Mouse (Mus musculus): ENCODE measurements around the gene Naaa.

Gene Naaa

DNA sequence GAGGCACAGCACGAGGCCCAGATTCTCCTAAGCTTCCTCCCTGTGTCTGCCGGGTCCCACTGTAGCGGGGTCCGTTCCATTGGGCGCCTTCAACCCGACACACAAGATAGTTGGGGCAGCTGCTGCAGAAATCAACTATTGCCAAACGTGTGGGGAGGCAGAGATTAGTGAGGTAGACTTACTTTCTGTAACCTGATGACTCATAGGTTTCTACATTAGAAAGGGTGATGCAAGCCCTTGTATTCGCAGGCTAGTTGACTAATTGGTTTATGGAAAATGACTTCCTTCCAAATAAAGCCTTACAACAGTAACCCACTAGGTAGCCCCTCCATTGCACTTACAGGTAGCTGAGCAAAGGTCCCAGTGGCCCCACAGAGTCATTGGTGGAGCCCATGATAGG is 15.3 kb downstream of the Naaa start:
- DNase-seq = no peak

DNA sequence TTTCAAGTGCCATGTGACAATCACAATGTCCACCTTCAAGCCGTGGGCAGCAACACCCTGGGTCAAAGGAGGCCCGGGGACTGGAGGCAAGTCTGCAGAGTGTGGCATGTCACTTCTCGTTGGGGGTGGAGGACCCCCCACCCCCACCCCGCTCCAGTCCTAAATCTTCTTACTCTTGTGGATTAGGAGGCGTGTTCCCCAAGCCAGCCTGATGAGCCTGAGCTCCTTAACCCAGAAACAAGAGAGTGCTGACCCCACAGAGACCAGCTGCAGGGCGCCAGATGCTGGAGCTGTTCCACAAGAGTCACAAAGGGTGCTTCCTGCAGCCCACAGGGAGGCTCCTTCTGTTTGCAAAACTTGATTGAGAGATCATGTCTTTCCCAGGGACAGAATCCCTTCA is 21.8 kb downstream of the Naaa start, which contains the start of gene Ppef2:
Gene Ppef2, minus strand, starts transcription at position 61 of the 400 bp plus-strand sequence.
- DNase-seq = no peak

DNA sequence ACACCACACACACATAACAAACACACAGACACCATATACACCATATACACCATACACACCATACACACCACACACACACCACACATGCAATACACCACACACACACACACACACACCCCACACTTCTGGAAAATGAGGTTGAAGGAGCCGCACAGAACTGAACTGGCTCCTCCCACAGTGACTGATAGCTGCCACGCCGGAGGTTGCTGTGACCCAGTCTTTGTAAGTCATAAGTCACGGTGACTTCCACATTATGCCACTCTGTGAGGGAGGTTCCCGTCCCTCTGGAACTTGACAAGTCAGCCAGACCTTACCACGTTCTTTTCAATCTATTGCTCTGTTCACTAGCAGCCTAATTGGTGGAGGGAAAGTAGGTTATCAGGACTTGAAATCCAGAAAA is 23.5 kb downstream of the Naaa start:
- no peak for DNase-seq

DNA sequence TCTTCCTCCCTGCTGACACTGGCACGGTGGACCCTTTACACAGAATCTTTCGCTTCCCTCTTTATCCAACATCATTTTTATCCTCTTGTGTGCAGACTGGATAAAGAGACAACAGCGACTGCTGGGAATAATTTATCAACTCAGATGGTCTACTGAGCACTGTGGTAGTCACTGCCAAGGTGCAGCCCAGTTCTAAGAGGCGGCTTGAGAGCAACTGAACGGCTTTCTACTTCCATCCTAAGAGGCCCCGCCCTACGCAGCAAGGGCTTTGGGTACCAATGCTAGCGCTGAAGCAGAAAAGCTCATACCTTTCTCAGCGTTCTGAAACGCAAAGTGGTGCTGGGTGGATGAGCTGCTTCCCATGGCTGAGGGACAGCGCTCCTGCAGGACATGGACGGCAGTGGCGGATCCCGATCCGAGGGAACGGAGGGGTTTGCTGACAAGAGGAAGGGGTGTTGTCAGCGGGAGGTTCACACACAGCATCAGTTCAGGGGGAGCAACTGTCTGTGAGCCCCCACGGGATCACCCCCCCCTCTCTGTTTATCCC is 25.1 kb downstream of the Naaa start:
- no peak for DNase-seq

DNA sequence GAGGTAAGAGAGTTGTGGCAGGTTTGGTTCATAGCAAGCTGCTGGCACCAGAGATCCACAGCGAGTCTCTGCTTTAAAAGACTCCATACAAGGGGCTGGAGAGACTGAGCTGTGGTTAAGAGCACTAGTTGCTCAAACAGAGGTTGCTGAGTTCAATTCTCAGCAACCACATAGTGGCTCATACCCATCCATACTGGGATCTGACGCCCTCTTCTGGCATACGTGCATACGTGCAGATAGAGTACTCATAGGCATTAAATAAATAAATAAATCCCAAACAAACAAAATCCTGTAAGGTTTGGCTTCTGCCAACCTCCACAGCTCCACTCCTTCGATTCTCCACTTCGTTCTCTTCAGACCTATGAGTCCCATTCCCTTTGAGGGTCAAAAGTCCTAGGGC is 25.9 kb downstream of the Naaa start:
- no peak for DNase-seq

DNA sequence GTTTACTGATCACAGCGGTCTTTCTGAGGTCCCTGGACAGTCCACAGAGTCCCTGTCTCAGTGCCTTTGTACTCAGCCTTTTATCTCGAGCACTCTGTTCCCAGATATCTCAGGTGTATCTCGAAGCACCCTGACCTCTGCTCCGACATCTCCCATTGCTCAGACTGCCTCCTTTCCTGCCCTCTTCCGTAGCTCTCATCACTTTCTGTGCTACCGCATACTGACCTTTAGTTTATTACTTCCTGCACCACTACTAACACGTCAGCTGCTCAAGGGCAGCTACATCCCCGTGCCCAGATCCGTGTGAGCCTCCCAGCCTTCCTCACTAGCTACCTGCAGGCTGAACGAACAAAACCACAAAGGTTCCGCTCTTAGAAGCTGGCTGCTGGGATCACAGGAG is 29.4 kb downstream of the Naaa start:
- no peak for DNase-seq

DNA sequence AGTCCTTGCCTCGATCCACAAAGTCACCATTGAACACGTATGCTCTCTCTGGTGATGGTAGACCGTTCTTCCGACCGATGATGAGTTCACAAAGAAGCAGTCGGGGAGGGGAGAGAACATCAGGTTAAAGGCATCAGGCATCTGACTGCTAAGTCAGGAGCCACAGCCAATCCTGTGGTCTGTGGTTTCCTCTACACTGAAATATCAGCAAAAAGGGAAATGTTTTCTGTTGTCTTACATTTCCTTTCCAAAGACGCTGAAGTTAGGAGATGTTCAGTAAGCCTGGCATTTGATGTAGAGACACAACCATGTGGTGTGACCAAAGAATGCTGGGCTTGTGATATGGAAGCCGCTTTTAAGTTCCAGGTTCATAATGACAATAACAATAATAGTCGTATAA is 32.5 kb downstream of the Naaa start:
- DNase-seq = peak; percentile 41 to 56

DNA sequence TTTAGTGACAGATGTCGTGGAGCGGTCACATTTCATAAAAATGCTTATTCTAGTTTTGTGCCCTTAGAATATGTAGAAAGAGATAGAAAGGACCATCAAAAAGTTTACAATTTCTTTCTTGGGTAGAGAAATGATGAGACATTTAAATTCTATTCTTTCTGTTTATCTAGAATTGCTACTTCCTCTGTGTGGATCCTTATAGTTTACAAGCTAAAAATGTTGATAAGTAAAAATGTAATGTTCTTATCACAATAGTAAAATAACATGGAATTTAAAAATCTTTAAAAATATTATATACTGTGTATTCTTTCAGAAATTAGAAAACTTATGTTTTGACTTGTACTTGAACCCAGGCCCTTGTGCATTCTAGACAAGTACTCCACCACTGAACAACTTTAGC is 33.1 kb downstream of the Naaa start:
- DNase-seq = no peak

DNA sequence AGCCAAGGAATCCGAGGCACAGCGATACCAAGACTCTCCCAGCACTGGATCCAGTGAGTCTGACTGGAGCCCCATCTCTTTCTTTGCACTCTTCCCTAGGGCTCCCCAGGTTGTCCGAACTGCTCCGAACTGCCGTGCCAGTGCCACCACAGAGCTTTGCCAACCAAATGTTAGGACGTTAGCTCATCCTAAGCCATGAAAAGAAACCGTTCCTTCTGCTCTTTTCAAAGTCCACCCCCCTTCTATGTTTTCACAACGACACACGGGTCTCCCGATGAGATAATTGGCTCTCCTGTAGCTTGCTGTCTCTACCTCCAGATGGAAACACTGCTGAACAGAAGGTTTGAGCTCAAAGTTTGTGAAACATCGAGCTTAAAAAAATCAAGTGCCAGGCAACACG is 37.2 kb downstream of the Naaa start:
- DNase-seq = no peak

DNA sequence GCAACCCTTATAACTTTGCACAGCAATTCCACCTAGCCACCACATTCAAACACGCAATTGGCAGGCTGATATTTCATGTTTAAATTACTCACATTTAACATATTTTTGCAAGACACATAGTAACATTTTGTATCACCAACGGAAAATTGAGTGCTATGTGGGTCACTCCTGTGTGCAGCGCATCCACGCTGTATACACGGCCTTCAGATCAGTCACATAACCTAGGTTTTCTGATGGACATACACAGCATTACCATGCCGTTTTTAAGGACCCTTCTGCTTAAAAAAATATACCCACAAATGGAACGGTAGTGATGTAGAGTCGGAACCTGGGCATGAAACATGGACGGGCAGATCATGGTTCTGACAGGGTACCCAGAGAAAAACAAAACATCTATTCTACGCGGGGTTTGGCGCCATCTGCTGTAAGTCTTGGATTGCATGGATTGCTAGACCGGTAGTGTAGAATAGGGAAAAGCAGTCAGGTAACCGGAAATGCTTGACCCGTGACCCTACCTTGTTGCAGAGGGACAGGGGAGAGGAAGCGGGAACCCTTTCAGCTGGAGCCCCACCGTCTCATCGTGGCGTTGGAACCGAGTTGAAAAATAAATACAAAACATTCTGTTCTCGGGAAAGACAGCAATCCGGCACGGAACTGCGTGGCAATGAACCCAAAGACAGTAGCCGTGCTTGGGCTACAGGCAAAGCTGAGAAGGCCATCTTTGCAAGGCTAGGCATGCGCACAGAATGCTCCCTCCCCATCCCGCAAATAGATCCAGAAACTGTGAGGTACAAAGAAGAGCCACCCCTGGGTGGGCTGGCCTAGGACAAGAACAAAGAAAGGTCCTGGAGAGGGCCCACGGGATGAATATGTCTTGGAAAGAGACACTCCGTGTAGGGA is 38.4 kb downstream of the Naaa start:
- DNase-seq = peak; percentile 55 to 62

DNA sequence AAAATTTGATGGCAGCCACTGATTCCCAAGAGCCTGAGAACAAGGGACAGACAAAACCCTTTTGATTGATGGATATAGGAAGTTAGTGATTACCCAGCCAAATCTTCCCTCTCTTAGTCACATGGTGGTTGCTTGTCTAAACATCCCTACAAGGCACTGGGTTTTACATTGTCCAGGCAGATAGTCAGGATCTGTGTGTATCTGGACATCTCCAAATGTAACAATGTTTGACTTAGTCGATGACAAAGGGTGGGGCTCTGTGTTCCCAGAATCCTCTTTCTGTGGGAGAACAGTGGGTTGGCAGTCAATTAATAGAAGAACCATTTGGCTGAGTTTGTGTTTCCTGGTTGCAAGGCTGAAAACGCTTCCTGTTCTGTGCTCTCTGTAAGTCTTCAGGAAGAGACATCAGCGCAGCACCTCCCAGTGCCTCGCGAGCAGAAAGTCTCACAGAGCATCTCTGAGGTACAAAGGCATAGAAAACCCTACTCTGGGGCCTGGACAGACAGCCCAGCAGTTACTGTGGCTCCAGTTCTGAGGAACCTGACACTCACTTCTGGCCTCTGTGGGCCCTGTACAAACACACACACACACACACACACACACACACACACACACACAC is 42.9 kb downstream of the Naaa start:
- DNase-seq = peak in 1 of 2 experiments; percentile 22

DNA sequence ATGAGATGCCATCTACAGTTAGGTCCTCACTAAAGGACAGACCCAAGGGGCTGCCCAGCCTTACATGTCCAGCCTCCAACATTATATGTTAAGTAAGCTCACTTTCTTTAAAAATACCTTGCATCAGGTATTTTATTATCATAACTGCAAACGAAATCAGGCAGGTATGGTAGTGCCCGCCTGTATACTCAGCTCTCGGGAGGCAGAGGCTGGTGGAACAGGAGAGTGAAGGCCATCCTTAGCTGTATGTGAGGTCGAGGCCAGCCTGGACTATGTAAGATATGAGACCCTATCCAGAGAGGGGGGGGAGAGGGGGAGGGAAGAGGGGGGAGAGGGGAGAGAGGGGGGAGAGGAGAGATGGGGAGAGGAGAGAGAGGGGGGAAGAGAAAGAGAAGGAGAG is 44.6 kb downstream of the Naaa start:
- no peak for DNase-seq

DNA sequence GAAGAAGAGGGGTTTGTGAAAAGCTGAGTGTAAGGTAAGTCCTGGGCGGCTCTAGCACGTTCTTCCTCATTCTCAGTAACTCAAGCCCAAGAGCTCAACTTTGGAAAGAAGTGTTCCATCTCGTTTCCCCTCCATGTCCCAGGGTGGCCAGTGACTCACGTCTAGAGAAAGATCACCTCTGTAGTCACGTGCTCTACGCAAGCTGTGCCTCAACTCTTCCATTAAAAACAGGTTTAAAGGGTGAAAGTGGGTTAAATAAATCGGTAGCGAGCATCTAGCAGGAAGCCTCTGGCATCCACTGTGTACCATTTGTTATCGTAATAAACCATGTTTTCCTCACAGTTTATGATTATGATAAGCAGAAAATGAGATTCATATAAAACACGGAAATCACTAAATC is 46.1 kb downstream of the Naaa start:
- no peak for DNase-seq

DNA sequence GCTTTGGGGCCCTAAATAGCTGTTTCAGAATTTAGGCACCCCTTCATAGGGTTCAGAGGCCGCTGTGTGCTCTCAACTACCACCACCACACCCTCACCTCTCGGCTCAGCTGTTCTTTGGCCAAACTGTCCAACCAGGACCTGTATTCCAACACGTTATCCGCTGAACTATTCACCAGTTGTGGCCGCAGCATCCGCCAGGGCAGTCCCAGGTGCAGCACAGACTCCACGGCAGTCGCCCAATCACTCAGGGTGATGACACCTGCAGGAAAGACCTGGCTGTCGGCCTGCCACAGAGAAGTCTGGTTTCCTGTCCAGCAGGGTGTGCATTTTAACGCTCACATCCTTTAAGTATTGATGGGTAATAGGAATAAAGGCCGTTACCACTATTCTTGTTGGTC is 47.7 kb downstream of the Naaa start:
- DNase-seq = peak in 1 of 2 experiments; percentile 16

DNA sequence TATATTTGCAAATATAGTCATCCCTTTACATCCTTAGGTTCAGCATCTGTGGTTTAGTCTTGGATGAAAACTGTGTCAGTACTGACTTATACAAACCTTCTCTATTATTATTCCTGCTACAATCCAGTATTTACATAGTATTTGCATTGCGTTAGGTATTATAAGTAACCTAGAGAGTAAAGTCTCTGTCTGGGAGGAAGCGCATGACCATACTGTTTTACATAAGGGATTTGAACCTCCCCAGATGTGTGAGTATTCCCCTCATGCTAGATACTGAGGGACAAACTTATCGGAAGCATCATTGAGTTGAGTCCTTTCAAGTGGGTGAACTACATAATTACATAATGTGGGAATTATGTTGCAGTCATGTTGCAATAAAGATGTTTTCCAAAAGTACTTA is 48.5 kb downstream of the Naaa start:
- DNase-seq = no peak

DNA sequence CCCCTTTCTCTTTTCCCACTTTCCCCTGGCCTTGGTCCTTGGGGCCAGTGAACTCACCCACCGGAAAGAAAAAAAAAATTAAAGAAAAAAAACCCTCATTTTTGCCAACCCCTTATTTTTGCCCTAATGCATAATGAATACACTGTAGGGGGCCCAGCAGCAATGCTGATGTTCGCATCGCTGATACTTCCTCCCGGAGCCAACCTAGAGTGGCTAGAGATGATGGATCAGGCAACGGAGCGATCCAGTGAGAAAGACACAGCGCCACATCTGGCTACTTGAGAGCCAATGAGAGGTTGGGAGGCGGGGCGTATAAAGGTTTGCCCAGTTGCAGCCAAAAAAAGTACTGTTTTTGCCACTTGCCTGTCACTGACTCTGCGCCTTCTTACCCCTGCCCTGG is 49.2 kb downstream of the Naaa start:
- DNase-seq = no peak

DNA sequence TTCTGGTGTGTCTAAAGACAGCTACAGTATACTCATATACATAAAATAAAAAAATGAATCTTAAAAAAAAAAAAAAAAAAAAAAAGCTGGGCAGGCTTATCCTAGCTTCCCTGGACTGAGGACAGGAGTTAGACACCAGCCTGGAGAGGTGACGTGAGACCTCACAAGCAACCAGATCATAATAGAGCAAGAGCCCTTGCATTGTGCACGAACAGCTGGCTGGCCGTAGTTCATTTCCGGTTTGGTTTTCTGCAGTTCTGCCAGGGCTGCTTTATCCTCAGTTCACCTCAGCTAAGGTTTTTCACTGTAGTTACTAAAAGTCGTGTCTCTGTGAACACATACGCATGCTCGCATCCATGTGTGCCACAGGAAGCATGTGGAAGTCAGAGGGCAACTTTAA is 50.2 kb downstream of the Naaa start:
- DNase-seq = no peak

DNA sequence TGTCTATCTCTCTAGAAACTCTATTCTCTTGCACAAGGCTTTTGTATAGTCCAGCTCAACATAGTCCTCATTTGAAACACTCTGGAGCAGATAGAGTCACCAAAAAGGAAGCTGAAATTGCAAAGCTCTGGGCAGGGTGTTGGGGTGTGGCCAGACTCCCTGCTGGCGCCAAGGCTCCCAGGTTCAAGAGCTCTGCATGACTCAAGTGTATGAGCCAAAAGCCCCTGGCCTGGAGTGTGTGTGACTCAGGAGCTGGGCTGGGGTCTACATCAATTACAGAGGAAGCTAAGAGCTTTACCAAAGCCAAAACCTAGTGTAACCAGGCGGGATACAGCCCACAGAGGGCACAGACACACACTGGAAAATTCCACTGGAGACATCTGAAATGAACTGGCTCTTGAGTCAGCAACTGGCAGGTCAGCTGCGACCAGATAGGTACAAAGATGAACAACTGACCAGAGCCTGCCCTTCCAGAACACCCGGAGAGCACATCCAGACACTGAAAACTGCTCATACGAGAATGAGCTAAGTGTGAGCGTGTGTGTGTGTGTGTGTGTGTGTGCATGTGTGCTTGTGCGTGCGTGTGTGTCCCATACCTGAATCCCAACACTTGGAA is 57.6 kb downstream of the Naaa start:
- no peak for DNase-seq

DNA sequence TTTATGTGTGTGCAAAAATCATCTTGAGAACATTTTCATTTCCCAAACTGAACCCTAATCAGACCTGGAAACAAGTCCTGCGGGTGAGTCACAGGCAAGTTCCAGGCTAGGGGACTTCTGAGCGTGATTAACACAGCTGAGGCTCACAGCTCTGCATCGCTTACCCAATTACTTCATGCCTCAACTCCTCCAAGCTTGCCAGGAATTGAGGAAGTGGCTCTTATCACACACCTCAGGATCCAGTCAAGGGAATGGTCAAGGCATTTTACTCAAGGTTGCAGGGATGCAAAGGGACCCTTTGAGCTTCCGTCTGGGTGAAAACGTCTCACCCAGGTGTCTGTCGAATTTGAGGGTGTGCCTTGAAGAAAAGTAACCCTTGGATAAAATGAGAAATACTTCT is 58.1 kb downstream of the Naaa start:
- DNase-seq = no peak

DNA sequence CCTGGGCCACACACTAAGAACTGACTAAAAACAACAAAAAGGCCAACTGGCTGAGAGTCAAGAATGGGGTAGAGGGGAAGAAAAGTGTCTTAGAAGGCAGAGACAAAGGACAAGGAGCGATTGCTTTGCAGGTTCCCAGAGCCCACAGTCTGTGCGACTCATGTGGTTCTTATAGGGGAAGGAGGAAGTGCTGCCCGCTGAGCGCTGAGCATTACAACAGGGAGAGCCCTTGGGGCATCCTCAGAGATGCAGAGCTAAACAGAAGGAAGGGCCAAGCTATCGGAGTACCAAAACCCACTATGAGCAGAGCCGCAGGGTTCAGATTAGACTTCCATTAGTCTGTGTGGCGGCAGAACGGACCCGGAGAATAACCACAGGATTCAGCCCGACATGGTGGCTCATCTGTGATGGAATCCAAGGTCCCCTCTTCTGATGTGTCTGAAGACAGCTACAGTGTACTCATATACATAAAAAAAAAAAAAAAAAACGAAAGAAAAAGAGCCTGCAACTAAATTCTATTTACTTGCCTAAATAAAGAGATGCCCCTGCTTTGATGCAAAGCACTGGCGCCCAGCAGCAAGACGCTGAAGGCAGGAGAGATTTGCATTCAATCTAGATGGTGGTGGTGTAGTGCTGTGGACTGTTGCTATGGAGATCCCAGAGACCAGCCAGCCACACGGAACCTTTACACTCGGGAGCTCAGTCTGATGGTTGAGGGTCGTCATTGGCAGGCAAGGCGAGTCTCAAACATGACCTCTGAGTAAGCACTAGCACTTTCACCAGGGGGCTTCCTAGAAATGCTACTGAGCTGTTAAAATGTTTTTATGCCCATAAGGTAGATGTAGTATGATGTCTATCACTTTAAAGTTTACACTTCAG is 58.8 kb downstream of the Naaa start:
- DNase-seq = no peak

DNA sequence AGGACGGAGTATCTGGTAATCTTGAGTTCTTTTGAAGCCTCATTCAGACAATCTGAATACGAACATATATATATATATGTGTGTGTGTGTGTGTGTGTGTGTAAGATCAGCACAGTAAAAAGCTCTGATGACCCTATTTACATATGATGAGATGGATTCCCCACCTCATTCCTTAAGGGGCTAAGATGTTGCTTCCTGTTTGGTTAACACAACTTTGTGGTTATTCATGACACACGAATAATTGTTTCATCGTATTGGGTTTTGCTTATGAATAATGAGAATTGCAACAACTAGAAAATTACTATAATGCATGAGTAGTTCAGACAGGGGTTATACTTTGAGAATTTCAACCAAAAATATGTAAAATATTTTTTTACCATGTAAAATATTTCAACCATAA is 62.7 kb downstream of the Naaa start, which contains the start of gene U90926:
Gene U90926, minus strand, starts transcription at position 101 of the 400 bp plus-strand sequence.
- no peak for DNase-seq

DNA sequence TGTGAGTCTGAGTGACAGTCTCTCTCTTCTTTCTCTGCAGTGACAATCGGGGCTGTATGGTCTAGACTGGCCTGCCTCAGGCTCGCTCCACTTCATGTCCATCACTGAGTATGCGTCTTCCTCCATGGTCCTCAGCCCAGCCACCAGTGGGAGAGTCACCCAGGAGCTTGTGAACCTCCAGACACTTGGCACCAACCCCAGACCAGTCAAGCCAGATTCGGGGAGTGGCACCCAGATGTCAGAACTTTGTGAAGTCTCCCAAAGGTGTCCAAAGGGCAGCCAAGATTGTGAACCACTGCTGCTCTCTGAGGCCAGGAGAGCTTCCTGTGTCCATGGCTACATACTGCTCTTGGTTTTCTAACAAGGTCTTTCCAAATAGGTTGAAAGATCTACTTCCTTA is 65.7 kb downstream of the Naaa start:
- DNase-seq = no peak

DNA sequence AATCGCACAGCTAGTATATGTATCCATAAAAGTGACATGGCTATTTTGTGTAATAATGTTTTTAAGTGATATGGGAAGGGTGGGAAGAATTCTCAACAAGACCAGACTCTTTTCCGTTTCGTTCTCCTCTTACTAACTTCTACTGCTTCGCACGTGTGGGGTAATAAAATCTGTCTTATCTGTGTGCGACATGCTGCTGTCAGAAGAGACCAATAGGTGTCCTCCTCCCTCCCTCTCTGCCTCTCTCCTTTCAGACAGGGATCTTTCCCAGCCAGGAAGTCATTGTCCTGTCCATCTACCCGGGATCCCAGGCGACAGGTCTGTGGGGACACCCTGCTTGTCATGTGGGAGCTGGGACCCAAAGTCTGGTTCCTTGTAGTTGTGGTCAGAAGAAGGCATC is 67.8 kb downstream of the Naaa start:
- DNase-seq = no peak

All from thymus, postnatal 36 days (tissue).